Mouse (Mus musculus) layer of hippocampus, adult 6 months (tissue): Measurements from ENCODE around the gene Cops9. TPM values are rescaled to one million over a fixed set of nuclear protein-coding genes. Genes with fewer than 3 reads are reported as not detected.

Source experiments
- long read RNA-seq, 2 experiments: library from polyadenylated mRNA; unstranded; transcript quantifications; one replicate each; pipeline ENCODE4 v2.0.0; 2019 to 2020
- polyA plus RNA-seq: library from polyadenylated mRNA; unstranded; fragments of <200 nt; fragmentation: Nextera tagmentation; gene quantifications from 2 replicates; pipeline ENCODE4 v1.2.3, GENCODE M21; 2021

The Cops9 gene
- 996 and 1,070 TPM in 2 replicates for polyA plus RNA-seq
- long read RNA-seq, experiment 1, transcript Cops9-204 (3 exons, 649 nt) = minor isoform, 49 of 313 reads
- long read RNA-seq, experiment 1, transcript Cops9-201 (3 exons, 438 nt) = major isoform, 253 of 313 reads
- long read RNA-seq, experiment 1, partial matches to known transcripts = 0 of 313 reads
- long read RNA-seq, experiment 1, other reads (novel, unspliced or antisense) = 11 of 313 reads
- long read RNA-seq, experiment 2, transcript Cops9-204 (3 exons, 649 nt) = major isoform, 13 of 27 reads
- long read RNA-seq, experiment 2, transcript Cops9-201 (3 exons, 438 nt) = minor isoform, 11 of 27 reads
- long read RNA-seq, experiment 2, partial matches to known transcripts = 0 of 27 reads
- long read RNA-seq, experiment 2, other reads (novel, unspliced or antisense) = 0 of 27 reads

DNA sequence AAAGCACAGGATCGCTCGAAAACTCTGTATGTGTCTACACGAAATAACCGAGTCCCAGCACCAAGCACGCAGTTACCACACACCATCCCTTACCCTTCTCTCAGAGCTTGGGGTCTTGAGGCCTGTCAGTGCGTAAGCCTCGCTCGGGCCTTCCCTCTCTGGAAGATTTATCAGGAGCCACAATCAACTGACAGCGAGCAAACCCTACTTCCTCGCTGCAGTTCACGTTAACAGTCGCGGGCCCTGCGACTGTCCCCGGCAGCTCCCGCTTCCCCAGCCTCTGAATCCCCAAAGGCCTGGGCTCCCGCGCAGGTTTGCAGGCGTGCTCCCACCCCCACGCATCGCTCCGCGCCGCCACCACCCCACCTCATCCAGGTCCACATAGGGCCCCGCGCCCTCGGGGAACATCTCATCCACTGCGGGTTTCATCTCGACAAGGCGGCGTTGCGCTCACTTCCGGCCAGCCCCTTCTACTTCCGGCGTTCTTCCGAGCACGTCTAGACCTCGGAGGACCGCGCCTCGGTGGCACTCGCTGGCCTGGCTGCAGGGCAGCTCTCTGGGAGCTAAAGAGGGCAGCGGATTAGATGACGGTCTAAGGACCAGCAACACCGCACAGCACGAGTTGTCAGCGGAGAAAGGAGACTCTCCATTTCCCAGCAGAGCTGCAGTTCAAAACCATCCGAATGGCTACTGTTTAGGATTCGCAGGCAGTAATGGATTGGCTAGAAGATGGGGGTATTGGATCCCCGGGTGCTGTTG is at the start of gene Cops9:
Gene Cops9 (minus strand): TSS at position 472 of the 759 bp plus-strand sequence.

GRCm38 (mm10) chr1:92648673-92649072 is 6.9 kb upstream of the Cops9 start, which contains the start of gene Otos:
Gene Otos (minus strand): TSS chr1:92648841.

DNA sequence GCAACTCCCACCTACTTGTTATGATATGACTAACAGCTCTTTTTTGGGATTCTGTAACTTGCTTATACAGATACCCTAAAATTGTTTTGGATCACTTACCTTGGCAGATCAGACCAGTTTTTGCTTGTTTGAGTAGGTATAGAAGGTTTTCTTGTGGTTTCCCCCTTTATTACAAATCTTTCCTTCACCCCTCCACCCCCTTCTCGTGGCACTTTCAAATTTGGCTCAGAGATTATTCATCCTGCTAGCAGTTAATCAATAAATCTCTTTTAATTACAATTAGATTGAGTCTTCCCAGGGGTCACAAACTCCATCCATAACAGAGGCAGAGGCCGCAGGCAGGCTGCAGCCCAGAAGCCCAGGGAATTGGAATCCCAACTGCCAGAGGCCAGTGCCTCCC is 24.3 kb downstream of the Cops9 start, which contains the start of gene Olfr12:
Gene Olfr12 (plus strand): TSS at position 301 of the 400 bp plus-strand sequence.

GRCm38 (mm10) chr1:92605482-92605881 is 36.3 kb downstream of the Cops9 start, which contains the start of gene Olfr1410:
Gene Olfr1410 (plus strand): TSS chr1:92605782.

DNA sequence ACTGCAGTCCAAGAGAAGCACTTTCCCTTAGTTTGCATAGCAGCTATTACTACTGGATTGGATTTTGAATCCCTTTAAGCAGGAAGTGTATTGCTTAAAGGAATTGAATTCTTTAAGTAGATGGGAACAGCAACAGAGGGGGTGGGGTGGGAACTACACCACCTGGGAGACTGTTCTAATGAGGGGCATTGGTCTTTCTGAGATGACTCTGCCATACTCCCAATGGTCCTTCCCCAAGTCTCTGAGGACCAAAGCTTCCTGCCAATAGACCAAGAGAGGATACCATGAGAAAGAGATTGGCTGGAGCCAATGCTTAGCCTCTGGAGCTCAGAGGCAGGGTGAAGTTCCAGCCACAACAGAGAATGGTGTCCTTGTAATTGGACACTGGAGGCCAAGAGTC is 47.7 kb downstream of the Cops9 start, which contains the start of gene Olfr1411:
Gene Olfr1411 (plus strand): TSS at position 301 of the 400 bp plus-strand sequence.

Other genes starting within 250 kb of the Cops9 start
- gene Ndufa10, start 168.1 kb downstream of the Cops9 start, polyA plus RNA-seq = 449 and 471 TPM in 2 replicates
- gene Olfr1416, start 156.9 kb downstream of the Cops9 start, polyA plus RNA-seq = not detected in 2 replicates
- not detected in 2 replicates for gene Olfr1415, start 145.9 kb downstream of the Cops9 start, polyA plus RNA-seq
- not detected in 2 replicates for gene Olfr1414, start 123.3 kb downstream of the Cops9 start, polyA plus RNA-seq
- gene Olfr1413, start 70.7 kb downstream of the Cops9 start, polyA plus RNA-seq = not detected in 2 replicates
- gene Olfr1412, start 56.2 kb downstream of the Cops9 start, polyA plus RNA-seq = not detected in 2 replicates
- gene Olfr1411, start 47.6 kb downstream of the Cops9 start, polyA plus RNA-seq = not detected in 2 replicates
- not detected in 2 replicates for gene Olfr1410, start 36.2 kb downstream of the Cops9 start, polyA plus RNA-seq
- not detected in 2 replicates for gene Olfr12, start 24.2 kb downstream of the Cops9 start, polyA plus RNA-seq
- gene Otos, start 6.9 kb upstream of the Cops9 start, polyA plus RNA-seq = 2.0 and 3.1 TPM in 2 replicates
- gene Gpc1, start 189.7 kb upstream of the Cops9 start, polyA plus RNA-seq = 16.3 and 17.8 TPM in 2 replicates